Mouse (Mus musculus): Measurements from ENCODE around the gene Sh2d4b. TPM values are rescaled to one million over a fixed set of nuclear protein-coding genes. Genes with fewer than 3 reads are reported as not detected.

The Sh2d4b gene
- total RNA-seq, 2 experiments from 2014 or later: 1.5 to 1.6 TPM

GRCm38 (mm10) chr14:40830505-40830904 lies 62.6 kb downstream of the Sh2d4b start:
- DNase-seq: no peak

- DNase-seq: no peak
Measured at GRCm38 (mm10) chr14:40830094-40830493, 63.0 kb downstream of the Sh2d4b start.

- peak; percentile 68 for DNase-seq
Measured at GRCm38 (mm10) chr14:40818051-40818450, 75.0 kb downstream of the Sh2d4b start.

GRCm38 (mm10) chr14:40816715-40817114 lies 76.4 kb downstream of the Sh2d4b start:
- no peak for DNase-seq

- peak; percentile 52 for DNase-seq
Measured at GRCm38 (mm10) chr14:40791606-40792005, 101.5 kb downstream of the Sh2d4b start.

GRCm38 (mm10) chr14:40789110-40789509 lies 104.0 kb downstream of the Sh2d4b start:
- DNase-seq: peak; percentile 38

- no peak for DNase-seq
Measured at GRCm38 (mm10) chr14:40769097-40770090, 123.7 kb downstream of the Sh2d4b start.

Other genes with a start within 250 kb of the Sh2d4b start
- gene Tspan14, start 73.5 kb upstream of the Sh2d4b start, total RNA-seq (2021): 10 to 100 TPM; 25.9 to 28.6 TPM
- gene Fam213a, start 120.5 kb upstream of the Sh2d4b start, total RNA-seq (2021): 10 to 100 TPM; 15.3 to 17.3 TPM
- not detected for gene Dydc2, start 175.9 kb upstream of the Sh2d4b start, total RNA-seq (2021)
- not detected for gene Dydc1, start 179.6 kb upstream of the Sh2d4b start, total RNA-seq (2021)
- under 1 TPM in 1 of 2 experiments, not detected in 1; 0.19 TPM for gene Mat1a, start 211.8 kb upstream of the Sh2d4b start, total RNA-seq (2021)
- gene Sftpa1, start 238.5 kb upstream of the Sh2d4b start, total RNA-seq (2021): not detected

Measured in heart, postnatal 4 days (tissue).